Mouse (Mus musculus): ENCODE results near the gene Ccdc113.

Gene Ccdc113

DNA sequence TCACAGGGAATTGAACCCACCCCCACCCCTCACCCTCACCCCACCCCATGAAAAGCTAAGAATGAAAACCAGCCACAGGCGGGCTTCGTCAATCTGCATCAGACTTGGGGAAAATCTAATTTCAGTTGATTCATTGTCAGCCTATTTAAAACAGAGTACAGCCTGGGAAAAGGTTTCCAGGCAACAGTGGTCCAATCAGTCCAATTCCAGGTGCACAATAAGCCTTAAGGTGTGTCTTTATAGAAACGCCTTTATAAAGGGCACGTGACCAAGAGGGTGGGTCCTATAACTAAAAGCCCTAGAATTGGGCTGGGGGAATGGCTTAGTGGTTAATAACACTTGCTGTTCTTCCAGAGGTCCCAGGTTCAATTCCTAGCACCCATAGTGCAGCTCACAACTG, 1.7 kb upstream of the Ccdc113 start:
- no peak for DNase-seq (ENCODE audit: extremely low read depth, insufficient read length, low spot score)

DNA sequence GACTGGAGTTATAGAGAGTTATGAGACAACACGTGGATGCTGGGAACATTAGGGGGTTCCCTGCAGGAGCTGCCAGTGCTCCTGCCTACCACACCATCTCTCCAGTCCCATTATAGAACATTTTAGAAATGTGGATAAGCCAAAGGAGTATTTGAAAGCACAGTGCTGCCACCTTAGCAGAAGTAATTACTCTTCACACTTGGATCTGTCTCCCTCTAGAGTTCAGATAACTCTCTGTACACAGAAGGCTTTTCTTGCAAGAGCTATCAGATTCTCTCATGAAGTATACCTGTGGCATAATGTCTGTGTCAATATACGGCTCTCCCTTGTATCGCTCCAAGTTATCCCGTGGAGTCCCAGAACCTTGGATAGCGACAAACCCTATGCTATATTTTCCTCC, 5.6 kb downstream of the Ccdc113 start:
- no peak for DNase-seq (ENCODE audit: extremely low read depth, insufficient read length, low spot score)

DNA sequence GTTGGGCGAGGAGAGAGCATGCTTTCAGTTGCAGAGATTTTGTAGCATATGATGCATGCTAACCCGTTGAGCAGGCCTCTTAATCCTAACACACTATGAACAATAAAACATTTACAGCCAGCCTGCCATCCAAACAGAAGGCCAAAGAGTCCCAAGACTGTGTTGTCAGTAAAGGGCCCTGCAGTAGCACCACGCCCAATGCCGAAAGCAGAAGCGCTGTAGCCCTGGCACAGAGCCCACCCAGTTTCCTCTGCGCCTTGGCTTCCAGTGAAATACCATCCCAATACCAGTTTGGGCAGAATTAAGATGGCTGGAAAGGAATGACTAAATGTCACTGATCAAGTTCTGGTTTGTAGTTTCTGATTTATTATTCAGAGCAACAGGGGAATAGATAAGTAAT, 8.3 kb downstream of the Ccdc113 start:
- no peak for DNase-seq (ENCODE audit: extremely low read depth, insufficient read length, low spot score)

DNA sequence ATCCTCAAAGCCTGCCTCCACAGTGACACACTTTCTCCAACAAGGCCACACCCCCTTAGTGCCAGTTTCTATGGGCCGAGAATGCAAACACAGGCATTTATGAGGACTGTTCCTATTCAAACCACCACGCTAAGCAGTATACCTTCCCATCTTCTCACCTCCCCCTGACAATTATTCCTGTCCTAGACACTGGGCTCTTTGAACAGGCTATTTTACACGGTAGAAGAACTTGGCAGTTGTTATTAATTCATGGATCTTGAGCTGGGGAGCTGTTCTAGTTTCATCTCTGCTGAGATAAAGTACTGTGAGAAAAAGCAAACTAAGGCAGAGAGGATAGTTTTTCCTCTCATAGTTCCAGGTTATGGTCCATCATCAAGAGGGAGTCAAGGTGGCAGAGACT, 9.2 kb downstream of the Ccdc113 start:
- no peak for DNase-seq (ENCODE audit: extremely low read depth, insufficient read length, low spot score)

DNA sequence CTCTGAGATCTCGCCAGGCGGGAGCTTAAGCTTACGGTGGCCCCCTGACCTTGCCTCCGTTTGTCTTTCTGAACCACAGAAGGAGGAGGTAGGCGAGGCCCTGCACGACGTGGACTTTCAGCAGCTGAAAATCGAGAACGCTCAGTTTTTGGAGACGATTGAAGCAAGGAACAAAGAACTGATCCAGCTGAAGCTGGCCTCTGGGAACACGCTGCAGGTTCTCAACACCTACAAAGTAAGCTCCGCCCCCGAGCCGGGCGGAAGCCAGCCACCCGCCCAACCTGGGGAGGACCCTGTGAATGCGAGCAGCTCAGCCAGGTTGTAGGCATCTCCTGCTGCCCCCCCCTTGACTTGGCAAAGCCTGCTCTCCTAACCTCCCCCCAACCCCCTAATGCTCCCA, 11.9 kb downstream of the Ccdc113 start:
- DNase-seq (ENCODE audit: extremely low read depth, insufficient read length, low spot score): no peak

DNA sequence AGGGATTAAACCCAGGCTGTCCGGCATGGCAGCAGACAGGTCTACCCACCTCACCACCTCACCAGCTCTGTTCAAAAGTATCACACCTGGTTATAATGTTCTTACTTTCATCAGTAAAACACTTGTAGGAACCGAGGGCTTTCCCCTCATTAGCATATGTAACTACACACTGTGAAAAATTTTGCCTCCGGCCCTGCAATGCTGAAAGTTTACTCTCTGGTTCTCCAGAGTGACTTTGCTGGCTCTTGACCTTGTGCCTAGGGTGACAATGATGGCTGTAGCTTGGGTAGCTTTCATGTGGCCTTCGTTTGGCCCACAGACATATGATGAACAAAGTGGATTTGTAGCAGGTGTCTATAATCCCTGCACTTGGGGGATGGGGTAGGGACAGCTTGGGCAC, 13.1 kb downstream of the Ccdc113 start:
- no peak for DNase-seq (ENCODE audit: extremely low read depth, insufficient read length, low spot score)

DNA sequence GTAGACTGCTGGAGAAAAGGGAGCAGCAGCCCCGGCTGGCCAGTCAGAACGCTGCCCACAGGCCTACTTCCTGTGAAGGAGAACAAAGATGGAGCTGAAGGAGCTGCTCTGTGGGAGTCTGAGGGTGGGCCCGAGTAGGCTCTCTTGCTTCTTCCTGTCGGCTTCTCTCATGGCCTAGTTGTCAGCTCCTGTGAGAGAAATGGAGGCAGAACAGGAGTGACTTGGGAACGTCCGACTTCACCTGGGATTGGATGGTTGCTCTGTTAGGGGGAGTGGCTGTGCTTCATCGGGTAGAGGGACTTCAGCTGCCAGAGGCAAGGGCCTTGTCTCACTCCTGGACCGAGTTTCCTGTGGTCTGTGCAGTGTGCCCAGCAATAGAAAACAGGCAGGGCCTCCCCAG, 14.0 kb downstream of the Ccdc113 start:
- no peak for DNase-seq (ENCODE audit: extremely low read depth, insufficient read length, low spot score)

DNA sequence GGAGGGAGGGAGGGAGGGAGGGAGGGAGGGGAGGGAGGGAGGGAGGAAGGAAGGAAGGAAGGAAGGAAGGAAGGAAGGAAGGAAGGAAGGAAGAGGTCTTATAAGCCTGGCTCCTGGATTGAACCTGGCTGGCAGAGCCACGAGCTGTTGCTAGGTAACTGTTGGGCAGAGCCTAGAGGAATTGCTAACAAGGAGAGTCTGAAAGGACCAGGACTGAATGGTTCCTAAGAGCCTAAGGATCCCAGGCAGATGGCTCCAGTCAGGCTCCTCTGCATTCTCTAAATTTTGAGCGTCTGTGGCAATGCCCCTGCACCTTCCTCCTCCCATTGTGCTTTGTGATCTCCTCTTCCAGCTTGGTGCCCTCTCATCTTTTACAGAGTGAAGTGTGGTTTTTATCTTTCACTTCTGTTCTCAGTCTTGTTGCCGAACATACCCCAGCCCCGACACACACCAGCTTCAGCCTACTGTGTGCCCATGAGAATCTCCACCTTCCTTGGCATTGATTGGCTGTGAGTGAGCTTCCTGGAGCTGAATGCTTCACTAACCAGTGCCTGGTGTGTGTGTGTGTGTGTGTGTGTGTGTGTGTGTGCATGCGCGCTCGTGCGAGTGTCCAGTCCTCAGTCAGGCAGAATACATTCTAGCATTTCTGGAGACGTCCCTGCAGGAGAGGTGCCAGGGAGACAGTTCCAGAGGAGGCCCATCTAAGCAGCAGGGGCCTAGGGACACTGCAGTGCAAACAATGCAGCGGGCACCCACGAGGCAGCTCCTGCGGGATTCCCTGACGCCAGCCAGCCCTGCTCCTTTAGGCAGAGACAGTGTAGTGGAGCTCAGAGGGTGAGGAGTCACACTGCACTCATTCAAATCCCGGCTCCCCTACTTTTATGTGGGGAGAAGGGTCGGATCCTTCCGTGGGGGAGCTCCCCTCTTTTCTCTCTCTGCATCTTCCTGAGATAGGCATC, 16.3 kb downstream of the Ccdc113 start:
- DNase-seq (ENCODE audit: extremely low read depth, insufficient read length, low spot score): no peak

DNA sequence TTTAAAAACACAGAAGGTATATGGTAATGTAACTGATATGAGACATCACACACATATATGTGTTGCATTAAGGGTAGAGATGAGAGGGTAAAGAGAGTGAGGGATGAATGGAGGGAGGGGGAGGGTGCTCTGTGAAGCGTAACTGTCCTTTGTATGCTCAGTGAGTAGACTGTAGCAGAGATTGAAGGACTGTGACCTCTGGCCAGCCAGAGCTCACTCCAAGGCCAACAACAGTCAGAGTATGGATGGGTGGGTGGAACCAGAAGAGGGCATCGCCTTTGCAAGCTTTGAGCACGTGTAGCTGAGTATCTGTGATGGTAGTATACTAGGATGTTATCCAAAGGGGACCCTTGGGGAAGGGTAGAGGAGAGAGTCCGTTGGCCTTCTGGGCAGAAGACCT, 17.7 kb downstream of the Ccdc113 start:
- DNase-seq (ENCODE audit: extremely low read depth, insufficient read length, low spot score): no peak

DNA sequence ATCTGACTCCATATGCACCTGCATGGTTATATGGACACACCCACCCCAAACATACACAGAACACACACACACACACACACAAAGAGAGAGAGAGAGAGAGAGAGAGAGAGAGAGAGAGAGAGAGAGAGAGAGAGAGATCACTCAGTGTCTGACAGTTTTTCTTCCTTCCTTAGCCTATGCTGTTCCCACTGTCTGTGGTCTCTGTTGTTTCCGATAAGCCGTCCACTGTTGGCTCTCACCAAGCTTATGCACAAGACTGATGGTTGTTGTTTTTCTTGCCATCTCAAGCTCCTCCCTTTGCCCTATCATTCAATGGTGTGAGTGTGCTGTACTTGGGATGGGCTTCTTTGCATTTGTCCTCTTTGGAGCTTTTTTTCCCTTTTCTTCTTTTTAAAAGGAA, 22.1 kb downstream of the Ccdc113 start:
- no peak for DNase-seq (ENCODE audit: extremely low read depth, insufficient read length, low spot score)

DNA sequence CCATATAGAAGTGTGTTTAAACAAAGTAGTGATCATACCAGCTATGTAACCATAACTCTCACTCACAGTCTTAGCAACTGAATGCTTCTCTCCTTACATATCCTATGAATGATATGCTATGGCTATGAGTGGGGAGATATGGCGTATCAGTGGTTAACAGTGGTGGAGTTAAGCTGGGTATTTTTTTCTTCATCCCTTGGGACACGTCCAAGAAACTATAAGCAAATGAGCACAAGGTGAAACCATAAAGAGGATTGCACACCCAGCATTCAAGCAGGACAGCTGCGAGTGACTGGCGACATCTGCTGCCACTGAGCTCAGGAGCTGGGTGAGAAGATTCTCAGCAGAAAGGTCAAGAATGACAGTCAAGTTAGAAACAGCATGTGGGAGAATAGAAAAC, 32.3 kb downstream of the Ccdc113 start:
- no peak for DNase-seq (ENCODE audit: extremely low read depth, insufficient read length, low spot score)

DNA sequence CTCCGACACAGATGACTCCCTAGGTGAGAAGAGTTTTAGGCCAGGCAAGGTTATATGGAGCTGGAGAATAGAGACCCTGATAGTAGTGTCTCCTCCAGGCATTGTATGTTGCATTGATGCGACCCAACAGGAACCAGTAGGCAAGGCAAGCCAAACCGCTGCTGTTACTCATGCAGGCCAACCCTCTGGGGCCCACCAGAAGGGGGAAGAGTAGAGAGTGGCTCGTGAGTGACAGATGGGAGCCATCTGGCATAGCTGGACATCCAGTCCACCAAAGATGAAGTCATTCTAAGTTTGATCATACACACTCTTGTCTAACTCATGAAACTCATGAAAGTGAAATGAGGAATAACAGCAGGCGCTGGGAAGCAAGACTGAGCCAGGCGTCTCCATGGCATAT, 32.9 kb downstream of the Ccdc113 start:
- no peak for DNase-seq (ENCODE audit: extremely low read depth, insufficient read length, low spot score)

DNA sequence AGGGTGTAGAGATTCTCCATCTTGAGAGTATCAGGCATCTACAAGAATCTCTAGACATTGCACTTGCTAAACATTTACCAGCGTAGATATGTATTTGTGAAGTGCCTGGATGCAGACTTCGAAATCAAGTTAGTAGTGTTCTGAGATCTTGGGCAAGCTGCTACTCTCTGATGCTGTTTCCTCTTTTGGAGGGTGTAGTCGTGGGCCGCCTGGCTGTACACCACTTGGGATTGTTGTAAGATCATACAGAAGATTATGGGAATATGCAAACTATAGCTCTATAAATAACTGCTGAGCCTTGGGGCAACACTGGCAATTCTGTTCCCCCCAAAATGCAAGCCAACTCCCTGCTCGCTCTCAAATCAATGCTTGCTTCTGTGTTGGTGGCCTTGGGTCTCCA, 39.3 kb downstream of the Ccdc113 start:
- DNase-seq (ENCODE audit: extremely low read depth, insufficient read length, low spot score): no peak

DNA sequence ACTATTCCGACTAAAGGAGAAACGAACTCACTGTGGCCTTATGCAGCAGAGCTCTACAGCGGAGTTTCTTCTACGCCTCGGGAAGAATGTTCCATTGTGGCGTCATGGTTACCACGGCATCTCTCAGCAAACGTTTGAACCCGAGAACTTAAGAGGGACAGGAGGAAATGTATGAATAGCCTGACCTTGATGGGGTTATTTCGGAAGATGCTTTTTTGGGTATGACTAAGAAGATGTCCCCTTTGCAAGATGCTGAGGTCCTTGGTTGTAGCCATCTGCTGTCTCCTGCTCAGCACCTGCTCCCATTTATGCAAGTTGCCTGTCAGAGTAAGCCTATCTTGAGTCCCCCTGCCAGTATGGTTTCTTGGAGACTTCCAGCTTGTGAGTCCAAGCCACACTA, 42.4 kb downstream of the Ccdc113 start, which contains the start of gene Prss54:
Gene Prss54 (minus strand): TSS at position 101 of the 400 bp plus-strand sequence.
- DNase-seq (ENCODE audit: extremely low read depth, insufficient read length, low spot score): no peak

DNA sequence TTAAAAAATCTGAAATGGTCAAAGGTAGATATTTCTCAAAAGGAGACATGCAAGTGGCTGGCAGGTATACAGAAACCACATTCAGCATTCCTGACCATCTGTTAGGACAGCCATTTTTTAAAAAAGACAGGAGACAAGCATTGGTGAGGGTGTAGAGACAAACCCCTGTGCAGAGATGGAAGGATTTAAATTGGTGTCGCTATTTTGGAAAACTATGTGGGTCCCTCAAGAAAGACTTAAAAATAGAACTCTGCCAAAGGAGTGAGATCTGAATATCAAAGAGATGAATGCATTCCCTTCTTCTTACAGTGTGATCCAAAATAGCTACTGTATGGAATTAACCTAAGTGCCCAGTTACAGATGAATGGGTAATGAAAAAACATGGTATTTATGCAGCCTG, 53.5 kb downstream of the Ccdc113 start:
- no peak for DNase-seq (ENCODE audit: extremely low read depth, insufficient read length, low spot score)

DNA sequence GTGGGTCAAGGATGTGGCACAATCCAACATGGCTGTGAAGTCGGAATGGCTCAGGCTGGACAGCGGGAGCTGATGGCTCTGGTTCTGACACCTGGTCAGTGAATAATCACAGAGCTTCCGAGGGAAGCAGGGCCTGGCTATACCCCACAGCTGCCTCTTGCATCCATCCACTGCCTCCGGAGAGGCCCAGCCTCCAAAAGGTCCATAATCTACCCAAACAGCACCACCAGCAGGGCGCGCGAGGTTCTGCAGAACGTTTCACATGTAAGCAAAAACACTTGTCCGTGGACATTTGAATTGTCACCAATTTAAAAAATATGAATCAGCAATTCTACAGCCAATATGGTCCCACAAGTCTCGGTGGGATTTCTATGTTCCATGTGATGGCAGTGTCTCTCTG, 55.4 kb downstream of the Ccdc113 start:
- no peak for DNase-seq (ENCODE audit: extremely low read depth, insufficient read length, low spot score)

DNA sequence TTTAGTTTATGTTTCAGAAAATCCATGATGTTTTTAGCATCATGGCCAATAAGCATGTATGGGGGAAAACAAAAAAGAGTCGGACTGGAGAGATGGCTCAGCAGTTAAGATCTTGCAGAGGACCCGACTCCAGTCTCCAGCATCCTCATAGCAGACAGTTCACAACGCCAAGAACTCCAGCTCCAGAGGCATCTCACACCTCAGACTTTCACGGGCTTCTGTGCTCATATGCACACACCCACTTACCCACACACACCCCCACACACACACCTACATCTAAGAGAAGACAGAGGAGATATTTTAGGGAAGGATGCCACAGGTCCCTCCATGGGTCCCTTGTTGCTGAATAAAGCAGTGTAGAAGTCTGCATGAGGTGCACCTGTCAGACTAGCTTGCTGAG, 56.7 kb downstream of the Ccdc113 start:
- DNase-seq (ENCODE audit: extremely low read depth, insufficient read length, low spot score): no peak

DNA sequence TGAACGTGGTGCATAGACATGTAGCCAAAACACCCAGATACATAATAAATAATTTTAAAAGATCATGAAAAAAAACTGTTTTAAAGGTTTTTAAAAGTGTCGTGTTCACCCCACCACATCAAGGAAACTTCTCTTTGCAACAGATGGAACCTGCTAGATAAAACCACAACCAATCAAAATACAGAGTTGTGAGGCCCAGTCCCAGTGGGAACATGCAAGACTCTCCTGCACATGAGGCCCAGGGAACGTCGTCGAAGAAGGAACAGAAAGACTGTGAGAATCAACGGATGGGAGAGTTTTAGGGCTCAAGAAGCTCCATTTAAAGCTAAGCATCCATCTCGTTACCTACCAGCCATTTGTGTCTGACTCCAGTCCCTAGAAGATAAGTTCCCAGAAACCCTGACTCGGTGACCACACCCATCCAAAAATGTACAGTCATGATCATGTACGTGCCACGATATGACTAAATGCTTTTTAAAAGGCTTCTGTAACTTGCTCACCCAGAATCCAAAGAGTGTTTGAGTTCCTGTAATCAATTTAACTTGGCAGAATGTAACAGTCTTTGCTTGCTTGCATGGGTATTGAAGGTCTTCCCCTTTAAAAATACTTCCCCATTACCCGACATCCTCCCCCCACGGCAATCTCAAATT, 58.4 kb downstream of the Ccdc113 start:
- DNase-seq (ENCODE audit: extremely low read depth, insufficient read length, low spot score): no peak

DNA sequence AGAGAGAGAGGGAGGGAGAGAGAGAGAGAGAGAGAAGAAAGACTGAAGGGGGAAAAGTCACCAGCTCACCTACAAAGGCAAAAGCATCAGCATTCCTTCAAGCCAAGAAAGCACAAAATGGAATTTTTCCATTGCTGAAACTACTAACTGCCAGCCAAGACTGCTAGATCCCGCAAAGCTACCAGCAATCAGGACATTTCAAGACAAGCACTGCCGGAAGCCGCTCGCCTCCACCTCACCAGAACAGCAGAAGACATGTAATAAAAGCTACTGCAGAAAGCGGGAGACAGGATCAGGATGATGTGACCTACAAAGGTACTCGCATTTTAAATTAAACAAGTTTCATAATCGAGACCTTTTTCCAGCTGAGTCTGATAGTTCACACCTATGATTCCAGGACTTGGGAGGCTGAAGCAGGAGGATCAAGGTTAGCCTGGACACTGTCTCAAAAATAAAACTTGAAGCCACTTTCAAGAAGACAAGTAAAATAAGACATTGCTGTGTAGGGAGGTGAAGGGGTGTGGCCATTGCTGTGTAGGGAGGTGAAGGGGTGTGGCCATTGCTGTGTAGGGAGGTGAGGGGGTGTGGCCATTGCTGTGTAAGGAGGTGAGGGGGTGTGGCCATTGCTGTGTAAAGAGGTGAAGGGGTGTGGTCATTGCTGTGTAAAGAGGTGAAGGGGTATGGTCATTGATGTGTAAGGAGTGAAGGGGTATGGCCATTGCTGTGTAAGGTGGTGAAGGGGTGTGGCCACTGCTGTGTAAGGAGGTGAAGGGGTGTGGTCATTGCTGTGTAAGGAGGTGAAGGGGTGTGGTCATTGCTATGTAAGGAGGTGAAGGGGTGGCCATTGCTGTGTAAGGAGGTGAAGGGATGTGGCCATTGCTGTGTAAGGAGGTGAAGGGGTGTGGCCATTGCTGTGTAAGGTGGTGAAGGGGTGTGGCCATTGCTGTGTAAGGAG, 59.8 kb downstream of the Ccdc113 start:
- DNase-seq (ENCODE audit: extremely low read depth, insufficient read length, low spot score): no peak

DNA sequence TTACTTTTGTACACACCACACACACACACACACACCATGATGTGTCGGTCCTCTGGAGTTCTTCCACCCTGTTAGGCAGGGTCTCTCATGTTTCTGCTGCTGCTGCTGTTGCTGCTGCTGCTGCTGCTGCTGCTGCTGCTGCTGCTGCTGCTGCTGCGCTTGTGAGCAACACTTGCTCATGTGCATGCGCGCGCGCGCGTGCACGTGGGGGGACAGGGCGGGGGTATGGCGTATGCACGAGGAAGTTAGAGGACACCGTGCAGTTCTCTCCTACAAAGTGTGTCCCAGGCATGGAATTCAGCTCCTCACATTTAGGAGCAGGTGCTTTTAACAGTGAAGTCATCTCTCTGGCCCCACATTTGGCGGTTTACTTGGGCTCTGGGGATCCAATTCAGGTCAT, 61.2 kb downstream of the Ccdc113 start:
- no peak for DNase-seq (ENCODE audit: extremely low read depth, insufficient read length, low spot score)

DNA sequence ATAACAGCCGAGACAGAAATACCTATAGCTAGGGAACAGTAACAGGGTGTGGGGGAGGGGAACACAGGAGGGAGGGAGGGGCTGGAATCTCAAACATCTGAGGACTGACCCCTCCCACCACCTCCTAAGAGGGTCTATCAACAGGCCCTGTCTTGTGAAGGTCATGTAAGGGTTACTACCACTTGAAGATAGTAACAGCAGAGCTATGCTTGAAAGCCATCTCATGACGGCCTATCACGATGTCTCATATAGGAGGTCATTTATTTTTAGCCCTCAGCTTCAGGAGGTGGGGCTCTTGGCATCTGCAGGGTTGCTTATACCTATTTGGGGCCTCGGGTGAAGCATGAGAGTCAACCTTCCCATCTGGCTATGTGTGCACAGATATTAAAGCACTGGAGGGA, 63.0 kb downstream of the Ccdc113 start:
- DNase-seq (ENCODE audit: extremely low read depth, insufficient read length, low spot score): no peak
